Mouse (Mus musculus): ENCODE measurements around the gene Runx1. TPM values are rescaled to one million over a fixed set of nuclear protein-coding genes. Genes with fewer than 3 reads are reported as not detected.

Runx1 gene
- polyA plus RNA-seq, 1 experiment from 2014 or later = 0.59 TPM

GRCm38 (mm10) chr16:92605606-92606490, 220.1 kb downstream of the Runx1 start:
- WGBS = 7% methylated on average over 56 of the region's 64 CpGs
- no peaks in the 10 kb centered on the region for H3K9me3 ChIP-seq (ENCODE audit: control insufficient read depth, low read length)

GRCm38 (mm10) chr16:92602504-92602903, 223.4 kb downstream of the Runx1 start:
- Histone ChIP-seq H3K4me3 (ENCODE audit: low read depth, low read length) (no peak overlapping the region), H3K4me2 (ENCODE audit: low read depth, low read length) (no peak overlapping the region), H3K27ac (ENCODE audit: low read depth, low read length) (no peak overlapping the region), H3K36me3 (ENCODE audit: control insufficient read depth, insufficient read depth, low read length) (no peaks in the 10 kb centered on the region), H3K9me3 (ENCODE audit: control insufficient read depth, low read length) (no peaks in the 10 kb centered on the region), H3K27me3 (ENCODE audit: control insufficient read depth, insufficient read depth, low read length) (no peaks in the 10 kb centered on the region; the same call in 1 of the 2 replicates), H3K4me1 (ENCODE audit: control insufficient read depth, insufficient read depth, low read length) (no peaks in the 10 kb centered on the region), H3K9ac (replicated peaks; ENCODE audit: low read depth, low read length) (no peak overlapping the region)
- ATAC-seq (ENCODE audit: low read depth) = no peak
- WGBS = 85% methylated on average over 11 of the region's 11 CpGs

More at GRCm38 (mm10) chr16:92605606-92606490, 220.1 kb downstream of the Runx1 start:
- H3K9ac ChIP-seq (replicated peaks; ENCODE audit: low read depth, low read length) = peak overlapping the region; percentile 34; the same call in 1 of the 2 replicates
- ATAC-seq (ENCODE audit: low read depth) = peak; percentile 68
- no peaks in the 10 kb centered on the region for H3K4me1 ChIP-seq (ENCODE audit: control insufficient read depth, insufficient read depth, low read length)
- H3K4me2 ChIP-seq (ENCODE audit: low read depth, low read length) = peak overlapping the region; percentile 59
- no peaks in the 10 kb centered on the region for H3K36me3 ChIP-seq (ENCODE audit: control insufficient read depth, insufficient read depth, low read length)
- H3K27me3 ChIP-seq (ENCODE audit: control insufficient read depth, insufficient read depth, low read length) = no peaks in the 10 kb centered on the region; the same call in 1 of the 2 replicates
- H3K27ac ChIP-seq (ENCODE audit: low read depth, low read length) = no peak overlapping the region
- H3K4me3 ChIP-seq (ENCODE audit: low read depth, low read length) = peak overlapping the region; percentile 37

- Histone ChIP-seq H3K9me3 (ENCODE audit: control insufficient read depth, low read length) (no peaks in the 10 kb centered on the region), H3K4me3 (ENCODE audit: low read depth, low read length) (no peak overlapping the region), H3K4me2 (ENCODE audit: low read depth, low read length) (no peak overlapping the region), H3K4me1 (ENCODE audit: control insufficient read depth, insufficient read depth, low read length) (no peaks in the 10 kb centered on the region), H3K36me3 (ENCODE audit: control insufficient read depth, insufficient read depth, low read length) (no peaks in the 10 kb centered on the region), H3K27ac (ENCODE audit: low read depth, low read length) (no peak overlapping the region), H3K9ac (replicated peaks; ENCODE audit: low read depth, low read length) (no peak overlapping the region), H3K27me3 (ENCODE audit: control insufficient read depth, insufficient read depth, low read length) (no peaks in the 10 kb centered on the region; the same call in 1 of the 2 replicates)
- 78% methylated on average over 9 of the region's 9 CpGs for WGBS
- ATAC-seq (ENCODE audit: low read depth) = no peak
These were observed 224.6 kb downstream of the Runx1 start for GRCm38 (mm10) chr16:92601270-92601826.

- no peak for ATAC-seq (ENCODE audit: low read depth)
- no peak overlapping the region for H3K4me2 ChIP-seq (ENCODE audit: low read depth, low read length)
- no peak overlapping the region for H3K27ac ChIP-seq (ENCODE audit: low read depth, low read length)
- no peaks in the 10 kb centered on the region for H3K36me3 ChIP-seq (ENCODE audit: control insufficient read depth, insufficient read depth, low read length)
- no peak overlapping the region for H3K9ac ChIP-seq (replicated peaks; ENCODE audit: low read depth, low read length)
- H3K27me3 ChIP-seq (ENCODE audit: control insufficient read depth, insufficient read depth, low read length) = no peaks in the 10 kb centered on the region
- whole genome bisulfite sequencing = 66% methylated on average over 11 of the region's 11 CpGs
- H3K4me3 ChIP-seq (ENCODE audit: low read depth, low read length) = no peak overlapping the region
- no peaks in the 10 kb centered on the region for H3K4me1 ChIP-seq (ENCODE audit: control insufficient read depth, insufficient read depth, low read length)
- no peaks in the 10 kb centered on the region for H3K9me3 ChIP-seq (ENCODE audit: control insufficient read depth, low read length)
These were observed 226.5 kb downstream of the Runx1 start for GRCm38 (mm10) chr16:92599451-92599850.

GRCm38 (mm10) chr16:92597655-92598054, 228.3 kb downstream of the Runx1 start:
- H3K4me1 ChIP-seq (ENCODE audit: control insufficient read depth, insufficient read depth, low read length) = no peaks in the 10 kb centered on the region
- ATAC-seq (ENCODE audit: low read depth) = no peak
- H3K4me3 ChIP-seq (ENCODE audit: low read depth, low read length) = no peak overlapping the region
- H3K36me3 ChIP-seq (ENCODE audit: control insufficient read depth, insufficient read depth, low read length) = no peaks in the 10 kb centered on the region
- H3K9me3 ChIP-seq (ENCODE audit: control insufficient read depth, low read length) = no peaks in the 10 kb centered on the region
- H3K4me2 ChIP-seq (ENCODE audit: low read depth, low read length) = no peak overlapping the region
- 63% methylated on average over 11 of the region's 11 CpGs for WGBS
- no peak overlapping the region for H3K27ac ChIP-seq (ENCODE audit: low read depth, low read length)
- H3K9ac ChIP-seq (replicated peaks; ENCODE audit: low read depth, low read length) = no peak overlapping the region
- H3K27me3 ChIP-seq (ENCODE audit: control insufficient read depth, insufficient read depth, low read length) = no peaks in the 10 kb centered on the region

GRCm38 (mm10) chr16:92592207-92592606, 233.7 kb downstream of the Runx1 start:
- no peak overlapping the region for H3K4me2 ChIP-seq (ENCODE audit: low read depth, low read length)

GRCm38 (mm10) chr16:92591783-92592182, 234.2 kb downstream of the Runx1 start:
- no peak for ATAC-seq (ENCODE audit: low read depth)
- Histone ChIP-seq H3K36me3 (ENCODE audit: control insufficient read depth, insufficient read depth, low read length) (no peaks in the 10 kb centered on the region), H3K9ac (replicated peaks; ENCODE audit: low read depth, low read length) (no peak overlapping the region), H3K27me3 (ENCODE audit: control insufficient read depth, insufficient read depth, low read length) (no peaks in the 10 kb centered on the region), H3K9me3 (ENCODE audit: control insufficient read depth, low read length) (no peaks in the 10 kb centered on the region), H3K4me1 (ENCODE audit: control insufficient read depth, insufficient read depth, low read length) (no peaks in the 10 kb centered on the region), H3K4me2 (ENCODE audit: low read depth, low read length) (no peak overlapping the region), H3K4me3 (ENCODE audit: low read depth, low read length) (no peak overlapping the region), H3K27ac (ENCODE audit: low read depth, low read length) (no peak overlapping the region)
- WGBS = 90% methylated on average over 6 of the region's 6 CpGs

More at GRCm38 (mm10) chr16:92592207-92592606, 233.7 kb downstream of the Runx1 start:
- Histone ChIP-seq H3K4me1 (ENCODE audit: control insufficient read depth, insufficient read depth, low read length) (no peaks in the 10 kb centered on the region), H3K9me3 (ENCODE audit: control insufficient read depth, low read length) (no peaks in the 10 kb centered on the region), H3K36me3 (ENCODE audit: control insufficient read depth, insufficient read depth, low read length) (no peaks in the 10 kb centered on the region), H3K9ac (replicated peaks; ENCODE audit: low read depth, low read length) (no peak overlapping the region), H3K27ac (ENCODE audit: low read depth, low read length) (no peak overlapping the region), H3K27me3 (ENCODE audit: control insufficient read depth, insufficient read depth, low read length) (no peaks in the 10 kb centered on the region), H3K4me3 (ENCODE audit: low read depth, low read length) (no peak overlapping the region)
- 47% methylated on average over 6 of the region's 6 CpGs for WGBS
- no peak for ATAC-seq (ENCODE audit: low read depth)

GRCm38 (mm10) chr16:92587836-92588235, 238.1 kb downstream of the Runx1 start:
- no peaks in the 10 kb centered on the region for H3K27me3 ChIP-seq (ENCODE audit: control insufficient read depth, insufficient read depth, low read length)
- WGBS = 93% methylated on average over 4 of the region's 4 CpGs
- H3K27ac ChIP-seq (ENCODE audit: low read depth, low read length) = no peak overlapping the region
- H3K36me3 ChIP-seq (ENCODE audit: control insufficient read depth, insufficient read depth, low read length) = no peaks in the 10 kb centered on the region
- H3K9ac ChIP-seq (replicated peaks; ENCODE audit: low read depth, low read length) = no peak overlapping the region
- no peak for ATAC-seq (ENCODE audit: low read depth)
- H3K4me3 ChIP-seq (ENCODE audit: low read depth, low read length) = no peak overlapping the region
- no peaks in the 10 kb centered on the region for H3K9me3 ChIP-seq (ENCODE audit: control insufficient read depth, low read length)
- H3K4me2 ChIP-seq (ENCODE audit: low read depth, low read length) = no peak overlapping the region
- H3K4me1 ChIP-seq (ENCODE audit: control insufficient read depth, insufficient read depth, low read length) = no peaks in the 10 kb centered on the region

- H3K36me3 ChIP-seq (ENCODE audit: control insufficient read depth, insufficient read depth, low read length) = no peaks in the 10 kb centered on the region
- H3K4me1 ChIP-seq (ENCODE audit: control insufficient read depth, insufficient read depth, low read length) = no peaks in the 10 kb centered on the region
- ATAC-seq (ENCODE audit: low read depth) = no peak
- H3K27me3 ChIP-seq (ENCODE audit: control insufficient read depth, insufficient read depth, low read length) = no peaks in the 10 kb centered on the region
- no peak overlapping the region for H3K27ac ChIP-seq (ENCODE audit: low read depth, low read length)
- no peak overlapping the region for H3K4me3 ChIP-seq (ENCODE audit: low read depth, low read length)
- 86% methylated on average over 10 of the region's 10 CpGs for WGBS
- no peak overlapping the region for H3K9ac ChIP-seq (replicated peaks; ENCODE audit: low read depth, low read length)
- no peaks in the 10 kb centered on the region for H3K9me3 ChIP-seq (ENCODE audit: control insufficient read depth, low read length)
- no peak overlapping the region for H3K4me2 ChIP-seq (ENCODE audit: low read depth, low read length)
These were observed 244.2 kb downstream of the Runx1 start for GRCm38 (mm10) chr16:92581767-92582166.
